Mouse (Mus musculus) testis, adult 2 months (tissue): ENCODE results near the gene Dpp6.

Source experiments
- CTCF ChIP-seq: fragments of 200-500 bp; IDR thresholded peaks from 2 replicates; pipeline ENCODE4 v1.5.1; 2012; ENCODE audit warnings: low read depth, mild to moderate bottlenecking, inconsistent platforms, low read length, moderate library complexity; ENCODE audit not compliant: control insufficient read depth, insufficient read depth, insufficient replicate concordance
- POLR2A ChIP-seq: fragments of 200-500 bp; IDR thresholded peaks from 2 replicates; pipeline ENCODE4 v1.6.1; 2012; ENCODE audit warnings: low read depth, mild to moderate bottlenecking, inconsistent platforms, low read length, moderate library complexity; ENCODE audit not compliant: control insufficient read depth

DNA sequence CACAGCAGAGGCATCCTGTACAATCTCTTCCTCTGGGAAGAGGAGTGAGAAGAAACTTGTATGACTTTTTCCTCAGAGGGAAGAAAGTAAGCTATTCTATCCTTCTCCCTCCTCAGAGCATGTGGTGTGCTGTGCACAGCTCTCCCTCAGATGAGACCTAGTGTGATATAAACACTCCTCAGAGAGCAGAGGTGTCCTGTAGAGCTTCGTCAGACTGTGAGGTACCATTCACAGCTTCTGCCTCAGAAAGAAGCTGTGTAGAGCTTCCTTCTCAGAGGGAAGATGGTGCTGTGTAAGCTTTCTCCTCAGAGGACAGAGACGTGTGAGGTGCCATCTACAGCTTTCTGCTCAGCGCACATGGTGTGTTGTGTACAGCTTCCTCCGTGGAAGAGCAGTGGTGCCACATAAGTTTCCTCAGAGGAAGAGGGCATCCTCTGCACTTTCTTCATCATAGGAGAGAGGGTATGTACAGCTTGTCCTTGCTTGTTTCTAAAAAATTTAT is 658.0 kb downstream of the Dpp6 start:
- no peak for TF ChIP-seq CTCF
- TF ChIP-seq POLR2A = no peak
